Mouse (Mus musculus) mature B cell (primary cell): Measurements from ENCODE around the gene Rbbp4.

ENCODE experiments used
- in situ Hi-C: fragments of 300-500 bp; cut with MboI; formaldehyde crosslinking; loops from 2 replicates; pipeline ENCODE4 v1.14.3; 2019

The Rbbp4 gene

DNA sequence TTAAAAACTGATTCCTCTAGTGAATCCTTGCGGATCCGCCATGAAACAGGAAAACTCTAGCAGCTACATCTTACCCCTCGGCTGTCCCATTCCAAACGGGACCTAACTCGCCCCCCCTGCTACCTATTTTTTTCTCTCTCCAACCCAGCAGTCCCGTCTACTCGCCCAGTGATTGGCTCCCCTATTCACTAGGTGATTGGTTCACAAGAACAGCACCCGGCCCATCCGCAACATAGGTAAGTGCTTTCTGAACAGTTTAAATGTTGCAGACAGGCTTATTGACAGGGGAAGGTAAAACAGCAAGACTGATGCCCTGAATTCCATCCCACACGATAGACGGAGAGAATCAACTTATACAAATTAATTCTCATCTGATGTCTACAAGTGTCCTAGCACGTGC, 18.0 kb upstream of the Rbbp4 start:
- in situ Hi-C loops: no loop called here

DNA sequence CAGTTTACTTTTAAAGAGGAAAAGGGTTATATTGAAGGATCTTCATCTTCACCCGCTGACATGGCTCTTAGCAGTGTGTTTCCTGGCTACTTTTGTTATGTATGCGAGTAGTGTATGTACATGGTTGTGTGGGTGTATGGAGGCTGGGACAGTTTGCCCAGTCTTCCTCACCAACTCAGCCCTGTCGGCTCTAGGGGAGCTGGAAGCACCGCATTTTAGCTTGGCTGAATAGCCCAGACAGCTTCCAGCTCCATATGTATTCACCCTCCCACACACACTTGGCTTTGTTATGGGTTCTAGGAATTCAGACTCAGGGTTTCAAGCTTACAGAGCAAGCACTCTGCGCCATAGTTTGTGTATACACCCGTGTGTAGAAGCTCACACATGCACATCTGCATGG, 15.9 kb upstream of the Rbbp4 start:
- in situ Hi-C loops: no loop called here

DNA sequence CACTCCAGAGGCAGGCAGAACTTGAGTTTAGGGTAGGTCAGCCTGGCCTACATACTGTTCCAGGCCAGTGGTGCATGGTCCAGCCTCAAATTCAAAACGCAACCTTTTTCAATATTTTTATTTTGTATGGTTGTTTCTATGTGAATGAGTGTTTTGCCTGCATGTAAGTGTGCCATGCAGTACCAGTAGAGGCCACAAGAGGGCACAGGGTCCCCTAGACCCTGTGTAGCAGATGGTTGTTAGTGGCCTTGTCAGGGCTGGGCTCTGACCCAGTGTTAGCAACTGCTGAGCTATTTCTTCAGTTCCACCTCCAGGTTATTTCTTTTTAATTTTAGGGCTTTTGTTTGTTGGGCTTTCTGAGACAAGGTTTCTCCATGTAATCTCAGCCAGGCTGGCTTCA, 15.5 kb upstream of the Rbbp4 start:
- in situ Hi-C loops: no loop called here

DNA sequence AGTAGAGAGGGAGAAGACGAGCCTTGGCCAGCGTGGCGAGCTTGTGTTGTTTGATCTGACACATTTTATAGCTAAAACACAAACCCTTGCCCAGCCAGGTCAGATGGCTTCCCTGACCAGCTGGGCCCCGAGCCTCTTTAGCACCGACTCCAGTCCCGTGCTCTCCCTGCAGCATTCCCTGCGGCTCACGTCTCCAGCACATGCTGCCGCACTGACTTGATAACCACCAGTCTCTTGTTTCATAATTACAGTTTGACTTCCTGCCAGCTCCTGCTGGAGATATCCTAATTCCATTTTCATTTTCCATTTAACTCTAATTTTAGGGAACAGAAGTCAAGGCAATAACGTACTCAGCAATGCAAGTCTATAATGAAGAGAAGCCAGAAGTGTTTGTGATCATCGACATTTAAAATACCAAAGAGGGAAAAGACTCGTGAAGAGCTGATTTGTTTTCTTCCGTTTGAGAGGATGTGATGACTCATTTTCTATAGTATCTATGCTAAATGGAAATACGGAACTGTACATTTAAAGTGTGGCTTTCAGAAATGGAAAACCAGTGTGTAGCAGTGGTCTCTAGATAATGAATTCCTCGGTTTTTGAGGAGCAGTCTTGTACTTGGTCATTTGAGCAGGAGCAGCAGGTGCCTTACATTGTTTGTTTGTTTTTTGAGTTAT, 11.4 kb upstream of the Rbbp4 start:
- in situ Hi-C loops: no loop called here

DNA sequence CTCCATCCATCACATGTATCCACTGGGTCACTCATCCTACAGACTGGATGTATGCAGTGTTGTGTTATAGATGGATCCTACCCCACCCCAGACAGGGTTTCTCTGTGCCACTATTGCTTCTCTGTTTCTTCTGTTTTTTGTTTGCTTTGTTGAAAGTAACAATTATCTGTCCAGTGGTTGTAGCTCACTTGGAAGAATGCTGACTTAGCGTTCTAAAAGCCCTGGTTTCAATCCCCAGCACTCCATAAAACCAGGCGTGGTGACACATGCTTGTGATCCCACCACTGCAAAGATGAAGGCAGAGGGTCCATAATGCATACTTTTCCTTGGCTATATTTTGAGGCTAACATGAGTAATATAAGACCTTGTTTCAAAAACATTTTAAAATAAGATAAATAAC, 7.5 kb upstream of the Rbbp4 start:
- in situ Hi-C loops: loop anchor here (5.0 kb wide), 1 partner anchor 110 kb away; no protein-coding TSS in a partner anchor

DNA sequence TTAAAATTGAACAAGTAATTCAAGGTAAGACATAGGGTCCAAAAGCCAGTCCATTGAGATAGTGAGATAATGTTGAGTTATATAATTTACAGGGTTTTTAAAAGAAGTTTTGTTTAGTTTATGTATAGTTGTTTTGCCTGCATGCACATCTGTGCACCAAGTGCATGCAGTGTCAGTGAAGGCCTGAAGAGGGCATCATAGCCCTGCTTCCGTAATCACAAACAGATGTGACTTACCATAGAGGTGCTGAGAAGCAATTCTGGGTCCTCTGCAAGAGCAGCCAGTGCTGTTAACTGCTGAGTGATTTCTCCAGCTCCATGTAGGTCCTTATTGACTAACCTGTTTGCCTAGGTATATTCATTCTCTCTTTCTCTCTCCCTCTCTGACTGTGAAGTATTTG, 6.7 kb upstream of the Rbbp4 start:
- in situ Hi-C loops: loop anchor here (5.0 kb wide), 1 partner anchor 110 kb away; no protein-coding TSS in a partner anchor

DNA sequence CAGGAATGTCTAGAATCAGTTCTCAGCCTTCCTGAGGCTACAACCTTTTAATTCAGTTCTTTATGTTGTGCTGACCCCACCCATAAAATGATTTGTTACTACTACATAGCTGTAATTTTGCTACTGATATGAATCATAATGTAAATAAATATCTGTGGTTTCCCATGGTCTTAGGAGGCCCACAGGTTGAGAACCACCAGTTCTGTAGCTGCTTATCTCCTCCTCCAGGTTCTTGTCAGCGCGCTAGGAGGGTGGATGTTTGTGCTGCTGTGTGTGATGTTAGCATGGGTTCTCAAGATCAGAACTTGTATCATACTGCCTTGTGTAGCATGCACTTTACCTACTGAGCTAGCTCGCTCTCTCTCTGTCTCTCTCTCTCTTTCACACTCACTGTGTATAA, 4.6 kb upstream of the Rbbp4 start:
- in situ Hi-C loops: loop anchor here (5.0 kb wide), 1 partner anchor 113 kb away; no protein-coding TSS in a partner anchor

DNA sequence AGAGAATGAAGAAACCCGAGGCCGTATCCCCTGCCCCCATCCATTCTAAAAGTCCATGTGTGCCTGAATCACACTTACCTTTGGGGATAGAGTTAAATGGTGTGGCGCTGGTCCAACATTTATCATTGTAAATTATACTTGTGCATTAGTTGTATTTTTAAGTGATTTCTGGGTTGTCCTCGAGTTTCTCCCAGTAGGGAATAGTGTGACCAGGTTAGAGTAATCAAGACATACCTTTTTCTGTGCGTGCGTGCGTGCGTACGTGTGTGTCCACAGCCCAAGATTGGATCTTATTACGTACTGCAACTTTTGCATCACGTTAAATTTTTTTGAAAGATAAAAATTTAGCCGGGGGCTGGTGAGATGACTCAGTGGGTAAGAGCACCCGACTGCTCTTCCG, 1.1 kb upstream of the Rbbp4 start:
- in situ Hi-C loops: no loop called here

DNA sequence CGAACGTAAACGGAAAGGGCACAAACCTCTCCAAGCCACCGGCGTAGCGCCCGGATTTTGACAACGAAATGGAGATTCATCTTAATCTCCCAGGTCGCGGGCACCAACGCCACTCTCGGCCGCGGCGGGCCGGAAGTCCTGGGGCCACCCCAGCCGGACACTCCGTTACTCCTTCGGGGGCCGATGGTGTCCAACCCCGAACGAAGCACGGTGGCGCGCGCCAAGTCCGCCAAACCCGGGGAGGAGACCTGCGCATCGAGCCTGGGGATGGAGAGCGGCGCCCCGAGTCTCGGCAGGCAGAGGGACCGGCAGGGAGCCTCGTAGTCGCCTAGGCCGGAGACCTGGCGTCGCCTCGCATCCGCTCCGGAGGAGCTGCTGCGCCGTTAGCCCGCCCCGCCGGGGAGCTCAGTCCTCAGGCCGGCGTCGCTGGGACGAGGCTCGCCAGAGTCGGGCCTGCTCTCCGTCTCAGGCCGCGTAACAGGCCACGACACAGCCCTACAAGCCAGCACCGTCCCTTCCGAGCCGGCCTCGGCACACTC, 424 bp downstream of the Rbbp4 start:
- in situ Hi-C loops: no loop called here

DNA sequence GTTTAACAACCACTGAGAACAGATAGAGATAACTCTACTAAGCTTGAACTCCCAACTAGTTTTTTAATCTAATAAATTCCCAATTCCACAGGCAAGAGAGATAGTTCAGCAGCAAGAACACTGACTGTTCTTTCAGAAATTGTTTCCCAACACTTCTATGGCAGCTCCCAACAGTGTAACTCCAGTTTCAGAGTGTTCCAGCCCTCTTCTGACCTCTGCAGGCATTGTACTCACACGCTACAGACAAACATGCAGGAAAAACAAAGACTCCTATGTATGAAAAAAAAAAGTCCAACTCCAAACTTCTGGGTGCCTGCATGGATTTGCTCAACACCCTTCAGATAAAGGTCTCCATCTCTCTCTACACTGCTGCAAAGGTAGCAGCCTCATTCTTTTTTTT, 2.3 kb downstream of the Rbbp4 start:
- in situ Hi-C loops: no loop called here

DNA sequence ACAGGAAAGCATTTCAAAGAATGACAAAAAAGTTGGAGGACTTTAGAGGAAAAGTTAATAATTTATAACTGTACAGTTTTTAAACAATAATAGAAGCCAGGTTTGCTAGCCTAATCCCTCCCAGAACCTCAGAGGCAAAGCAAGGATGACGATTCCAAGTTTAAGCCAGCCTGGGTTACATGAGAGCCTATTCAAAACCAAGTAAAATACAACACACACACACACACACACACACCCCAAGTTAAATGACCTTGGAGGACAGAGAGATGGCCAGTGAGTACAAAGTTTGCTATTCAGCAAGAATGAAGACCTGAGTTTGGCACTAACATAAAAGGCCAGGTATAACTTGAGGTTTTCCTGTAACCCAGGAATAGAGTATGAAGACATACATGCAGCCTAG, 9.0 kb downstream of the Rbbp4 start:
- in situ Hi-C loops: no loop called here

DNA sequence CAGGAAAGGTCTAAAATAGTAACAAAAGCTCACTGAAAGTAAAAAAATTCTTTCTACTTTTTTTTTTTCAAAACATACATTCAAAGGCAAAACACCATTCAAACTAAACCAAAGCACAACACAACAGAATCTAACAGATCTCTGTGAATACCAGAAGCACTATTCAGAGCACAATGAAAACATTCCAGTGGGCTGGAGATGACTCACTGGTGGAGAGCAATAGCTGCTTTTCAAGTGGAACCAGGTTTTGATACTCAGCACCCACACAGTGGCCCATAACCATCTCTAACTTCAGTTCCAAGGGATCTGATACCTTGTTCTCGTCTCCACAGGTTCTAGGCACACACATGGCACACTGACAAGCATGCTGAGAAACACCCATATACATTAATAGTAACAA, 10.4 kb downstream of the Rbbp4 start:
- in situ Hi-C loops: no loop called here

DNA sequence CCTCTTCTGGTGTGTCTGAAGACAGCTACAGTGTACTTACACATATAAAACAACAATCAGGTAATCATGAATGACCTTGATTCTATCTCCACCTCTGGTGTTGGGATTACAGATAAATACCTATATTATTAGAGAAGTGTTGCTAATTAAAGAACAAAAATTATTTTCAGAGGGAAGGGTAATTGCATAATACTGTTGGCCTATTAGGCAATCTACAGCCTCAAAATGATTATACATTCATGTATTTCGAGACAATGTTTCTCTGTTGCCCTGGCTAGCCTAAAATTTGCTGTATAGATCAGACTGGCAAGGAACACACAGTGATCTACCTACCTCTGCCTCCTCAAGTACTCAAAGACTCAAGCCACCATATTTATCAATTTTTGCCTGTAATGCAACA, 11.7 kb downstream of the Rbbp4 start:
- in situ Hi-C loops: no loop called here

DNA sequence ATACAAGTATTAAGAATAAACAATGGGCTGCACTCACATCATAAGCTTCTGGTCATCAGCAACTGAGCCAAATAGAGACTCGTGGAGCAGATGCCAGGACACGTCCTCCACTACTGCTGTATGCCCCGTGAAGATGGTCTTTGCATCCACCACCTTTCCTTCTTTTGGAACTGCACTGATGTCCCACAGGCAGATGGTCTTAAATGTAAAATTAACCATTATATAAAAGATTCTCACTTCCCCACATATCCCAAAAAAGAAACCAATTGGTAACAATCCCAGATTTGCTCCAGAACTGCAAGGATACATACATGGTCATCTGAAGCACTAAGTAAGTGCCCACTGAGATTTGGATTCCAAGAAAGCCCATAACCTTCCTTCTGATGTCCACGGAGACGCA, 13.1 kb downstream of the Rbbp4 start:
- in situ Hi-C loops: no loop called here

DNA sequence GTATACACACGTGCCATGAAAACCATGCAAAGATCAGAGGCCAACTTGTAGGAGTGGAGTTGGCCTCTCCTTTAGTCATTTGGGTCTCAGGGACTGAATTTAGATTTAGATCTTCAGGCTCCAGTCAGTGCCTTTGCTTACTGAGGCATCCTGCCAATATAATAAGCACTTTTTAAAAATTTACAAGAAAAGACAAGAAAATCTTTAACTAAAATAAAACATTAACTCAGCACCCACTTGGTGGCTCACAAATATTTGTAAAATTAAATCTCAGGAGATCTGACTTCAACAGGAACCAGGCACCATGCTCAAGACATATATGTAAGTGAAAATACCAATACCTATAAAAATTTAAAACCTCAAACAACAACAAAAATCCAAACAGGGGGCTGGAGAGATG, 14.3 kb downstream of the Rbbp4 start:
- in situ Hi-C loops: no loop called here

DNA sequence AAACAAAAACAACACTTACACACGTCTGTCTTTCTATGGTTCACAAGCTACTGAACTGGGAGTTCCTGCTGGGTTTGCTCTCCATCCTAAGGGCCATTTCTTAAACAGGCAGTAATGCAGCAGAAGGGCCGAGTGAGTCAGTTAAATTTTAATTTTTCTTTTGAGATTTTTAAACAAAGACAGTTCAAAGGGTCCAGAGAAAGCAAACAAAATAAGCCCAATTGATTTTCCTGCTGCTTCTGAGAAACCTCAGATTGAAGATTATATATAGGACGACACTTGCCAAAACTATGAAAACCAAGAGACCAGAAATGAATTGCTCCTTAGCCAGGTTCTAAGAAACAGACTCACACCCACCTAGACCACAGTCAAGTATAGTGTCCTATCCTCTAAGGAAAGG, 21.3 kb downstream of the Rbbp4 start:
- in situ Hi-C loops: no loop called here

DNA sequence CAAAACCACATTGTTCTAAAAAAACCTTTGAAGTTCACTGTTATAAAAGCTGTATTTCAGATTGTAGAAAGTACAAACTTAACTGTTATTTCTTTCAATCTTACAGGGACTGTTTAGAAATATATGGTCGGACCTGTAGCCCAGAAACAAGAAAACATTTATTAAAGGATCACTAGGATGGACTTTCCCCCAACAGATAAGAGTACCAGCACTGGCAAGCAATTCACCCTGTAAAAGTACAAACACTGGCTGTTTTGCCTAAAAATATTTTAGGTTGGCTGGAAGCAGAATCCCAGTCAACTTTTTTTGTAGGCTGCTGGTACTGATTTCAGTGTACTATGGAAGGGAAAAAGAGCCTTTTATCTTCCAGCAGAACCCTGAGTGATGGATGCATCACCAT, 27.2 kb downstream of the Rbbp4 start:
- in situ Hi-C loops: no loop called here

DNA sequence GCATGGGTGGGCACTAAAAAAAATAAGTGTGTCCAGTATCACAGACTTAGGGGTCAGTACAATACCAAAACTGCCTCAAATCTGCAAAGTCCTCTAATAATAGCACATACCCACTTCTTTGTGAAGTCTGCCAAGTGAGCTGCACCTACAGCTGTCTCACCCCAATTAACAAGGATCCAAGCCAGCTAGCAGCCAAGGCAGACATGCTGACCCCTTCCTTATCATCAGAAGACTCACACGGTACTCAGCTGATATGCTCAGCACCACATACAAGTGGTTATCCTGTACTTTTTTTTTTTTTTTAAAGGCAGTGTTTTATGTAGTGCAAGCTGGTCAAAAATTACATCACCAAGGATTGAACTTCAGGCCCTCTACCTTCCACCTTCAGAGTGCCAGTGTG, 30.9 kb downstream of the Rbbp4 start:
- in situ Hi-C loops: no loop called here

DNA sequence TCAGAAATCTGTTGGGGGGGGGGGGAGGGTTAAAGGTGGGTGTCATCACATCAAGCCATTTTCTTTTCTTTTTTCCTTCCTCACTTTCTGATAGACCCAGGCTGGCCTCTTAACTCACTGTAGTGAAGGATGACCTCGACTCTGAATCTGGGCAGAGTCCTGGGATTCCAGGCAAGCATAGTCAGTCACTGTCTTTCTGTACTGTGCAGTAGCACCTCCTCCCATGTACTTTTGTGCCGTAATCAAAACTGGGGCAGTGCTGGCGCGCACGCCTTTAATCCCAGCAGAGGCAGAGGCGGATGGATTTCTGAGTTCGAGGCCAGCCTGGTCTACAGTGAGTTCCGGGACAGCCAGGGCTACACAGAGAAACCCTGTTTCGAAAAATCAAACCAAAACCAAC, 31.4 kb downstream of the Rbbp4 start:
- in situ Hi-C loops: no loop called here

DNA sequence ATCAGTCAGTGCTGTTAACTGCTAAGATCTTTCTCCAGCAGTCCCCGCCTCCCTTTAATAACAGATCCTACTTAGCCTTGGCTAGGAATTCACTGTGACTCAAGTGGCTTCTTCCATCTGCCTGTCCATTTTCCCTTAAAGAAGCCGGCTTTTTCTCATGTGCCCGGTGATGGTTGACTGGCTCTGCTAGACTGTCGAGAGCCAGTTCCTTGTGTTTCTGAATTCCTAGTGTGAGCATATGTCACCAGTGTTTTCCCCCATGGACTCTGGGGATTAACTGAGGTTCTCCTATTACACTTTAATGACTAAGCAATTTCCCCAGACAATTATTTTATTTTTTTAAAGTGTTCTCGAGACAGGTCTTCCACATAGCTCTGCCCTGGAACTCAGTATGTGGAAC, 31.8 kb downstream of the Rbbp4 start:
- in situ Hi-C loops: no loop called here

DNA sequence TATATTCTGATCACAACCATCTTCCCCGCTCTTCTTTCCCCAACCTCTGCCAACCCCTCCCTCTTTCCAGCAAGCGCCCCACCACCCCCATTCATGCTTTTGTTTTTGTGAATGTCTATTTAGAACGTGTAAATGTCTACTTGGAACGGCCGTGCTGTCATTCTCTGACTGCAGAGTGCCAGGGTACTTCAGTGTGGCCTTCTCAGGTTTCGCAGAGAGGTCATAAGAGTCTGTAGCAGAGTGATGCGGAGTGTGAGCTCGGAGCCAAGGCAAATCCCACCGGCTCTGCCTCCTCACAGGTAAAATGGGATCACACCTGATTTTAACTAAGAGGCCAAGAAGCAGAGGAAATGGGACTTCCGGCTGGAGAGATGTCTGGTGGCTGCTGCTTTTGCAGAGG, 36.0 kb downstream of the Rbbp4 start:
- in situ Hi-C loops: no loop called here

DNA sequence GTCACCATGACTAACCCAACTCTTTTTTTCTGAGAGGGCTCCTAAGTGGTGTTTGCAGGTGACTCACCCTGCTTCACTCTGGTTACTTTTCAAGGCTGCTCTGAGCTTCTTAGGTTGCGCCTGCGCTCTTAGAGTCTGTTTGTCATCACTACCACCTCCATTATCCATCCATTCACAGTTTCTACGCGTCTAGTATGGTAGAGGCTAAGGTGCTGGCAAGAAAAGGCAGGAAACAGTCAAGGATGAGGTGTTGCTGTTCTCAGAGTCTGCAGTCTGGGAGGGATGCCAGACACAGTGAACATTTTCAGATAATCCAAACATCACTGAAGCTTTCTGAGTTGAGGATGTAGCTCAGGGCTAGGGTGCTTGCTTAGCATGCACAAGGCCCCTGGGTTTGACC, 37.4 kb downstream of the Rbbp4 start:
- in situ Hi-C loops: no loop called here

DNA sequence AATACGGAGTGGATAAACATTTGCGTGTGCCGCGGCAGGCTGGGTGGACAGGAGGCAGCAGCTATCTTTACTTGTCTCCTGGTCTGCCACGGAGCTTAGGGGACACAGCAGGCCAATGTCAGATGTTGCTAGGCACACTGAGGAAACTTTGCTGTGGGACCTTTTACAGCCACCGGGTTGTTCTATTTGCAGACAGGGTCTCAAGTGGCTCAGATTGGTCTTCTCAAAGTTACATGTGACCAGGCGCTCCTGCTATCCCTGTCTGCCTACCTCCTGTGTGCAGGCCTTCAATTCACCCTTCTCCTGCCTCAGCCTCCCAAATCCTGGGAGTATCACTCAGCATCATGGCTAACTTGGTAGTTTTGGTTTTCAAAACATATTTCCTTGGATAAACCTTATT, 39.1 kb downstream of the Rbbp4 start:
- in situ Hi-C loops: no loop called here

DNA sequence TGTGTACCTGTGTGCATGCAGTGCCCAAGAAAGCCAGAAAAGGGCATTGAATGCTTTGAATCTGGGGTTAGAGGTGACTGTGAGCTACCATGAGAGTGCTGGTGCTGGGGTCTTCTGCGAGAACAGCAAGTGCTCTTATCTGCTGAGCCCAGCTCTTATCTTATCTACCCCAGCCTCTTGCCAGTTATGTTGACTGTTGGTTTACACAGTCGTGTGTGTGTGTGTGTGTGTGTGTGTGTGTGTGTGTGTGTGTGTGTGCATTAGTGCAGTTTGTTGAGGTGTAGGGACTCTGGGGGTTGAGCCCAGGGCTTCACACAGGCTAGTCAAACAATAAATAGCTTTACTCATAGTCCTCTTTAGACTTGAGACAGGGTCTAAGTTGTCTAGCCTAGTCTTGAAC, 40.0 kb downstream of the Rbbp4 start:
- in situ Hi-C loops: no loop called here
